Mouse (Mus musculus) heart, postnatal 36 days (tissue): Measurements from ENCODE around the gene Pex6. TPM values are rescaled to one million over a fixed set of nuclear protein-coding genes. Genes with fewer than 3 reads are reported as not detected.

ENCODE experiments used
- DNase-seq, 2 experiments: peaks; one replicate each; pipeline ENCODE4 v3.0.0; 2021 to 2022
- intact Hi-C: fragments of 180-260 bp; cut with DNase I; formaldehyde crosslinking; loops from one replicate; pipeline ENCODE4 v1.15.1; 2025
- total RNA-seq, 2 experiments: library from RNA; stranded (reverse); gene quantifications; 2 replicates each; pipeline ENCODE4 v1.2.3; 2021

Pex6 gene
- 10 to 100 TPM; 31.8 to 32.3 TPM for total RNA-seq

DNA sequence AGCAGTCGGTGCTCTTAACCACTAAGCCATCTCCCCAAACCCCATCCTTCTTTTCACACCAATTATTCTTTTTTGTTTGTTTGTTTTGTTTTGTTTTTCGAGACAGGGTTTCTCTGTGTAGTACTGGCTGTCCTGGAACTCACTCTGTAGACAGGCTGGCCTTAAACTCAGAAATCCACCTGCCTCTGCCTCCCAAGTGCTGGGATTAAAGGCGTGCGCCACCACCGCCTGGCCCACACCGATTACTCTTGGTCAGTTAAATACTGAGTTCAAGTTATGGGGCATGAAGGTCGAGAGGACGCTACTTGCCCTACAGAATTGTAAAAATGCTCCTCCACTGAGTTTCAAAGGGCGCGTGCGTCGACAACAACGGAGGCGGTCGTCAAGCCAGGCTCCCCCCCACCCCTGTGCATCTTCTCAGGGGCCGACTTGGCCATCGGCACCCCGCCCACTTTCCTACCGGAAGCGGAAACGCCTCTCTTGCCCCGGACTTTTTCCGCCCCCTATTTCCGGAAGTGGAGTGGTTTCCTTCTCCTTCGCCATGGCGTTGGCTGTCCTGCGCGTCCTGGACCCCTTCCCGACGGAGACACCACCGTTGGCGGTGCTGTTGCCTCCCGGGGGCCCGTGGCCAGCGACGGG, at the start of gene Pex6:
Gene Pex6, plus strand, starts transcription at position 505 of the 639 bp plus-strand sequence.
- intact Hi-C loops, result loop anchor here (5.0 kb wide), 1 partner anchor 159 kb away; no protein-coding TSS in a partner anchor

DNA sequence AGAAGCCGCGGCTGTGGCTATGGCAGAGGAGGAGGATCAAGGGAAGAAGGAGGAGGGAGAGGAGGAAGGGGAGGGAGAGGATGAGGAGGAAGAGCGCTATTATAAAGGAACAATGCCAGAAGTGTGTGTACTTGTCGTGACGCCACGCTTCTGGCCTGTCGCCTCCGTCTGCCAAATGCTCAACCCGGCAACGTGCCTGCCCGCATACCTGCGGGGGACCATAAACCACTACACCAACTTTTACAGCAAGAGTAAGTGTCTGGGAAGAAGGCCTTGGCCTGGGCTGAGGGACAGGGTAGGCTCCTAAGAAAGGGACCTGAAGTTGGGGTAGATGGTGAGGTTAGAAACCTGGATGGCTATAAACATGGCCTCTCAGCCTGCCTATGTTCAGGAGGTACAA, 49.3 kb upstream of the Pex6 start:
- intact Hi-C loops, result no loop called here
- no peak for DNase-seq

More for the DNA sequence above, at the start of gene Pex6:
- peak; percentile 92 to 93 for DNase-seq

DNA sequence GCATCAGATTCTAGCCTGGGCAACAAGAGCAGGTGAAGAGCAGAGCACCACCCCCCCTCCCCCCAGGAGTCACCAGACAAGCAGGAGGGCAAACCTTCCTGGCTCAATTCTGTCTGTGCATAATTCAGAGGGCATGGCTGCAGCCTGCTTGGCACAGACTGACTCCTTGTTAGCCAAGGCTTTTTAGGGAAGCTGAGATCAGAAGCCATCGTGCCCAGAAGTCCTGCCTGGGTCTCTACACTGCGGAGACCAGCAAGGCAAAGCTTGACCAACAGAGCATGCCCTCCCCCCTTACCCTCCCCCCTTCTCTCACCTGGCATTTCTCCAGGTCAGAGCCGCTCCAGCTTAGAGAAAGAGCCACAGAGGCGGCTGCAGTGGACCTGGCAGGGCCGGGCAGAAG, 48.5 kb upstream of the Pex6 start:
- DNase-seq, result peak in 1 of 2 experiments; percentile 16
- intact Hi-C loops, result no loop called here

DNA sequence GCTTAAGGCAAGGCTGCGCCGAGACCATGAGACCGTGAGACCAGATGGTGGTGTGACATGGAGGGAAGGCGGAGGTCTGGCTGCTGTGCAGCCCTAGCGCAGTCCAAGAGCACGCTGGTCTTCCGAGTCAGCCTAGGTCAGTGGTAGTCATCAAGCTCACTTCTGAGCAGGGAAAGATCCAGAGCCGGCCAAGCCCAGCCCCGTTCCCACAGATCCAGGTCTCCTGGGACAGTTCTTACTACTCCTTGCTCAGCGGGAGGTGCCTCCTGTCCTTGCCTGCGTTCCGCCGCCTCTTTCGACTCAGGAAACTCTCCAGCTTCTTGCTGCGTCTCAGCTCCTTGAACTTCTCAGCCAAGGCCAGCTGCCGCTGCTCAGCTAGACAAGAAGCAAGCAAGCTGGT, 43.6 kb upstream of the Pex6 start:
- DNase-seq, result peak; percentile 26 to 31
- intact Hi-C loops, result no loop called here

DNA sequence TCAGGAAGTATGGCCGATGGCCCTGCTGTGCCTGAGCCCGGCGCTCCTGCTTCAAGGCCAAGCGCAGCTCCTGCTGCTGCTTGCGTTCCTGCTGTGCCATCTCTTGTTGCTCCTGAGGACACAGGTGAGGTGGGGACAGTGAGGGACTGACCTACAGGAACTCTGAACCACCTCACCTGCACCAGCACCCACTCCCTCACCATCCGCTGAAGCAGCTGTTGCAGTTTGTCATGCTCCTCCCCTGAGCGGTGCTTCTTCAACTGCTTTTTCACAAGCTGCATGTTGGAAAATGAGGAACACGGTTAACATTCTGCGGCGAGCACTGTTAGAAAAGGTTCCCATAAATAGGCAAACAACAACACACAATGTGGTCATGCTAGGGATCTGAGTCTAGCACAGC, 41.4 kb upstream of the Pex6 start:
- intact Hi-C loops, result no loop called here

DNA sequence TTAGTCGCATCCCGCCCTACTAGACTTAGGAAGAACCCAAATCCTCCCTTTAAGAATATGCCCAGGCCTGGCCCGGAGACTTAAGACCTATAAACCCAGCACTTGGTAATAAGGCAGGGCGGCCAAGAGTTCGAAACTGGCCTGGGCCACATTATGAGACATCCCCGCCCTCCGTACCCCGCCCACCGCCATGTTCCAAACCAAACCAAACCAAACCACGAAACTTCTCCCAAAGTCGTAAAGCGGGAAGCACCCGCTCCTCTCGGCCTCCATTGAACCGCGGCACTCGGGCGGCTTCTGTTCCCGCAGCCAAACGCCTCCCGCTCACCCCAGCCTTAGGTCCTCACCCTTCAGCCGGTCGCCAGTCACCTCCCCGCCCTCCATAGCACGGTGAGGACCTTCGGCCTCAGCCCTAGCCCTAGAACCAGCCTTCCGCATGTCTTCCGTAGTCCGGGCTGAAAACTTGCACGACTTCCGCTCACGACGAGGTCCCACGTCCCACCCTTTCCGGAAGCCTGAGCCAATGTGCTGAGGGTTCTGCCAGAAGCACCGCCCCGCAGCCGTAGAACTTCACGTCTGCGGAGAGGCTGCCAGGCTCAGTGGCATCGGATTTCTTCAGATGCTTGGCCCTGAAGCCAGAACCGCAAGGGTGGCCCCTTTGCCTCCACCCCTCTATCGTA, 37.3 kb upstream of the Pex6 start, which contains the start of gene Rrp36:
Gene Rrp36, minus strand, starts transcription at position 503 of the 680 bp plus-strand sequence.
- intact Hi-C loops, result loop anchor here (2.0 kb wide), 1 partner anchor 23 kb away; the partner anchor contains the start of gene Cul7
- DNase-seq, result peak; percentile 92

More for the DNA sequence above, 41.4 kb upstream of the Pex6 start:
- no peak for DNase-seq

DNA sequence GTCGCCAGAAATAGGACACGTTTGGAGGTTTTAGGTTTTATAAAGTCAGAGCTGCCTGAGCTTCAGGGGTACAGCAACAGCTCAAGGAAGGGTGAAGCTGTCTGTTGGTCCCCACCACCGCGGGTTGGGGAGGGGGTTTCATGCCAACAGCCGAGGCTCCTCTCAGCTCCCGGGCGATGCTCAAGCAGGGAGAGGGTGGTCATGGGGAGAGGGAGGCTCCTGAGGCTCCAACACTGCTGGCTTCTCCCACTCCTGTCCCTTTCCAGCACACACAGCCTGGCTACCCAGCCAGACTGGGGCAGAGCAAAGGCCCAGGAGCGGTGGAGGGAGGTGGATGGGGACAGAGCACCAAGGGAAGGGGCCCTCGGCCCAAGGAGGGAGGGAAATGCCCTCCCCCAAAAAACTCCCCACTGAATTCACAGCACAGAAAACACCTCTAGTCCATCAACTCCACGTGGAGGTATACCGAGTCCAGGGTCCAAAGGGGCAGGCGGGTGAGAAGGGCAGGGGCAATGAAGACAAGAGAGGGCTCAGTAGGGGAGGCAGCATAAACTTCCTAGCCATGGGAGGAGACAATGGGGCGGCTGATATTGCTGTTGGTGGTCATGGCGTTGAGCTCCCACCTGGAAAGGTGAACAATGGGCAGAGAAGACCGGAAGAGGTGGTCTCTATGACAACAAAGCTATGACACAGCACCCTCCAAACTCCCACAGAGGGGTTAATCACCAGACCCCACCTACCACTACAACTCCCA, 36.6 kb upstream of the Pex6 start:
- no peak for DNase-seq
- intact Hi-C loops, result loop anchor here (2.0 kb wide), 1 partner anchor 24 kb away; the partner anchor contains the start of gene Cul7

DNA sequence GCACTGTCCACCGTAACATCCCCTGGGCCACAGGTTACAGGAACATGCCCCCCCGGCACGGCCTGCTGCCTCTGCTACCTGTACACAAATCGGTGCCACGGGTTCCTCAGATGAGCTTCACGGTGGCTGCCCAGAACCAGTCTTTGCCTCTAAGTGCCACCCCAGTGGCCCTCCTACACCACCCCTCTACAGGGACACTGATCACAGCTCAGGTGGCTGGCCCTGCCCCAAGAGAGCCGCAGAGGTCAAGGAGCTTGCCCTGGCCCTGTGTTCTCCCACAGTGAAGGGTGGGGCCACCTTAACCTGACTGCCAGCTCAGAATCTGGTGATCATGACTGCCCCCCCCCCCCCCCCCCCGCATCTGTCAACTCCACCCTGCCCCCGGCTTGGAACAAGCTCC, 32.8 kb upstream of the Pex6 start, which contains the start of gene Mea1:
Gene Mea1, plus strand, starts transcription at position 378 of the 400 bp plus-strand sequence.
- intact Hi-C loops, result no loop called here
- peak in 1 of 2 experiments; percentile 42 for DNase-seq

DNA sequence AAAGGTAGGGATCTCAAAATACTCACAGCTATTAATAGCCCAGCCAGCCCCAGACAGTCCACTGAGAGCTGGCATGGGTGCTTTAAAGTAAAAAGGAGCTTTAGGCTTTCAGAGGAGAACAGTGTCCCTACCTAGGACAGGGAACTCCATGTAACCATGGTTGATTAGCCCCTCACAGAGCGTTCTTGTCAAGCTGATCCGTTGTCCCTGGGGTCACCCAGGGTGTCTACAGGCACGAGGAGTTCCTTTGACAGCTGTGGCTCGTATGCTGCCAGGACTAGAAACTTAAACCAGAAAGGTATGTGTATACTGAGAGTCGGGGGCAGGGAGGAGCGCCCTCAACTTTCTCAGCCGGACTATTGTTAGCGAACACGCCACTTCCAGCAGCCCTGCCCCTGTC, 32.4 kb upstream of the Pex6 start:
- intact Hi-C loops, result no loop called here
- DNase-seq, result peak in 1 of 2 experiments; percentile 34

DNA sequence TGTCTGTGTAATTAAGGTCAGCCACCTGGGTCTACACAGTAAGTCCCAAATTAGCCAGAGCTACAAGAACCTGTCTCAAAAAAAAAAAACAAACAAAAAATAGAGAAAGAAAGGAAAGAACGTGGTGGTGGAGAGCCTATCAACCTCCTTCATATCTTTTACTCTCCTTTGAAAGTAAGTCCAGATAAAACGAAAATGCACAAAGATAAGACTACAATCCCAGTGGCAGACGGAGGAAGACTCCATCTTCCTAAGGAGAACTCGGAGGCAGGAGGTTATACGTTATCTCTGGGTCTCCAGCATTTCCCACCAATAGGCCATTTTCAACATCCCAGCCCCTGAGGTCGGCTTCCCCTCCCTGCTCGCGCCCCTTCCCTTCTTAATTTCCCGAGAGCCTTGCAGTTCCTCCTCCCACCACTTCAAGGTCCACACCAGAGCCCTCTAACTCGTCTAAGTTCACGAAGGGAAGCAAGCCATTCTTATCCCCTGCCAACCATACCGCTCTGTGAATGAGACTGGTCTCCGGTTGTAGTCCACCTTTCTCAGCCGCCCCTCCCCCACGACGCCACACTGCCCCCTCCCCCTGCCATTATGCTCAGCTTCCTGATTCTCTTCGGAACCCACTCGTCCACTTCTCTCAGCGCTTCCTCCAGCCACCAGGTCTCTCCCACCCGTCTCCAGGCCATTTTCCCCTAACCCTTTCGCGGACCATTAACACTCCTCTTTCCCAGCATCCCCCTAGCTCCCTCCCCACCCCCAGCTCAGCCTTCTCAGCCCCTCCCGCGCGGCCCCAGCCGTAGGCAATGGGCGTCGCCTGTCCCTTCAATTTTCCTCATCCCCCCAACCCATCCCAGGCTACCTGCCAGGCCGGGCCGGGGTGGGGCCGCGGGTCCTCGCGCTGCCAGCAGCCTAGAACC, 31.2 kb upstream of the Pex6 start:
- intact Hi-C loops, result loop anchor here (2.0 to 10.0 kb wide), 3 partner anchors 31 to 325 kb away; no protein-coding TSS in a partner anchor
- DNase-seq, result peak in 1 of 2 experiments; percentile 57

DNA sequence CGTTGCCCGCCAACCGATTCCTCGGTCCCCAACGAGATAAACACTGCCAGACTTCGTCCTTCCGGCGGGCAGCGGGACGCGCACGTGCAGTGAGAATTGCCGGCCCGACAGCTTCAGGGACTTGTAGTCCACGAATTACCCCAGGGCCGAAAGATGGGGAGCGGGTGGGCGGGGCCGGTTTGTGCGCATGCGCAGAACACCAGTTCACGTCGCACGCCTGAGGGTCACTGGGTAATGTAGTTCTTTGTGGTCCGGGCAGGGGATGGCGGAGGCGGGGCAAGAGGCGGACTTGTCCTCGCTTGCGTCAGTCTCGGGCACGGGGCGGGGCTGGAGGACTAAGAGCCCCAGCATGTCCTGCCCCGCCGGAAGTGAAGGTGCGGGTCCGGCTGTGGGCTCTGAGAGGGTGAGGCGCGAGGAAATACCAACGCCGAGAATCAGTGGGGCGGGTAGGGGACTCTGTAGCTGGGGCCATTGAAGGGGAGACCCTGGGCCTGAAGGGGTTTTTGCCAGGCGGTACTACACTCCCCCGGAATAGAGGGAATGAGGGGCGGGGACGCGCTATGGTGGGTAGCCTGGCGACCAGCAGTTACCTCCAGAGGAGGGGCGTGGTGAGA, 30.4 kb upstream of the Pex6 start, which contains the start of gene Klhdc3:
Gene Klhdc3, minus strand, starts transcription at position 155 of the 614 bp plus-strand sequence.
- intact Hi-C loops, result loop anchor here (2.0 to 10.0 kb wide), 3 partner anchors 32 to 324 kb away; no protein-coding TSS in a partner anchor
- DNase-seq, result peak; percentile 94 to 95

DNA sequence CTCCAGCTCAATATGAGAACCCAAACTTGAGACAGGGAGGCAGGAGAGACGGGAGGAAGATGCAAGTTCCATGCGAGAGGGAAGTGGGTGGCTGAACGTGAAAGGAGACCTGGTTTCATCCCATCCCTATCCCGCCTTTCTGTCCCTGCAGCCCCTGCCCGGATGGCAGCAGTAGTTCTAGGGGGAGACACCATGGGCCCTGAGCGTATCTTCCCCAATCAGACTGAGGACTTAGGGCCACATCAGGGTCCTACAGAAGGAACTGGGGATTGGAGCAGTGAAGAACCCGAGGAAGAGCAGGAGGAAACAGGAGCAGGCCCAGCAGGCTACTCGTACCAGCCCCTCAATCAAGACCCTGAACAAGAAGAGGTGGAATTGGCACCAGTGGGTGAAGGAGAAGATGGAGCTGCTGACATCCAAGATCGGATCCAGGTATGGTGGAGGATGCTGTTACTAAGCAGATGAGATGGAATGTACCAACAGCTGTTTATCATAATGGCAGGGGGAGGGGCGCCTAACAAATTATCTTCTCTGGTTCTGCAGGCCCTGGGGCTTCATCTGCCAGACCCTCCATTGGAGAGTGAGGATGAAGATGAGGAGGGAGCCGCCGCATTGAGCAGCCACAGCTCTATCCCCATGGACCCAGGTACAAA, 29.7 kb upstream of the Pex6 start:
- intact Hi-C loops, result loop anchor here (2.0 to 10.0 kb wide), 3 partner anchors 31 to 323 kb away; no protein-coding TSS in a partner anchor
- no peak for DNase-seq

DNA sequence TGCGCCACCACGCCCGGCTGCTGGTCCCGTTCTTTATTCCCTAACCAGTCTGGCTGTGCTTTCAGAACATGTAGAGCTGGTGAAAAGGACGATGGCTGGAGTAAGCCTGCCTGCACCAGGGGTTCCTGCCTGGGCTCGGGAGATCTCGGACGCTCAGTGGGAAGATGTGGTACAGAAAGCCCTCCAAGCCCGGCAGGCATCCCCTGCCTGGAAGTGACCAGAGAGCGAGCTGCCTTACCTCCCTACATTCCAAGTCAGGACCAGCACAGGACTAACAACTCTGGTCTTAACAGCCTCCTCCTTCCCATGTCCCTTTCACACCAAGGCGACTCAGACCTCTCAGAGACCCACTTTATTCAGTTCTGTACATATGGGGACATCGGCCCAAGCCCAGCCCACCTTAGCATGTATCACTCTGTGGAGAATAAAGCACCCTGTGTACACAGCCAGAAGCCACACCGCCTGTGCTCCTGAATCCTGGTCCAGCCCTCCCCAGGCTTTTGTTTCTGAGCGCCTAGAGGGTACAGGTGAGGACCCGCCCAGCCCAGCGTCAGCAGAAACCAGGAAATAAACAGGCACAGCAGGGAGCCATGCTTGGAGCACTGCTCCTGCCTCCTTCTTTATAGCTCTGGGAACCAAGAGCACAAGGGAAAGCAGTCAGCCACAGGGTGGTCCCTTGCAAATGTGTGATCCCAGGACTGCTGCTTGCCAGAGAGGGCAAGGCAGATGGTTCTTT, 28.4 kb upstream of the Pex6 start:
- intact Hi-C loops, result loop anchor here (10.0 kb wide), 1 partner anchor 322 kb away; no protein-coding TSS in a partner anchor

DNA sequence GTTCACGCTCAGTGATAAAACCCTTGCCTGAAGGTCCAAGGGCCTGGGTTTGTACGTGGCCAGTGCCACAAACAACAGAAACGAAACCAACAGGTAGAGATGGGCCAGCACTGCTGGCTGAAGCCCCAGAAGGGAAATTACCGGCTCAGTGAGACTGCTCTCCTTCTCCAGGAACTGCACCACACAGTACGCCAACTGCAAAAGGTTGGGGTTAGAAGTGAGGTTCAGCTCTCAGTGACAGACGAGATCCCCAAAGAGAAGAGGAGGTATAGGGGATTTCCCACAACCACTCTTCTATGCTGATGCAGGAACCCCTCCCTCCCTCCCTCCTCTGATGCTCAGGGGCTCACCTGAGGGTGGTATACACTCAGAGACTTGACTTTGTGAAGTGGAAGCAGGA, 25.4 kb upstream of the Pex6 start:
- DNase-seq, result no peak
- intact Hi-C loops, result loop anchor here (10.0 kb wide), 1 partner anchor 319 kb away; no protein-coding TSS in a partner anchor

More for the DNA sequence above, 28.4 kb upstream of the Pex6 start:
- DNase-seq, result no peak

DNA sequence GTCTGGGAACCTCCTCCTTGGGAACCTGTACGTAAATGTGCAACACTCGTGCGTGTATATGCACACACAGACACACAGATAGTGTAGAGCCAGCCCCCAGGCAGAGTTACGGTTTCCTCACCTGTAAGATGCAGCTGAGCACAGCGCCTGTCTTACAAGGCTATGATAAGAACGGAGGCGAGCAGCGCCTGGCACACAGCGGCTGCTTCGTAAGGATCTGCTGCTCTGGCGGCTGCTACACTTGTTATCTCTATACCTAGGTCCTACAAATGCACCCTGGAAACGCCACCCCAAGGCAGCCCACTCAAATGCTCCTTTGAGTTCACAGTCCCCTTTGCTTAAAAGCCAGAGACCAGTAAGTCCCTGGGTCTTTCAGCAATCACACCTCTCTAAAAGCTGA, 20.6 kb upstream of the Pex6 start:
- intact Hi-C loops, result no loop called here
- DNase-seq, result no peak

DNA sequence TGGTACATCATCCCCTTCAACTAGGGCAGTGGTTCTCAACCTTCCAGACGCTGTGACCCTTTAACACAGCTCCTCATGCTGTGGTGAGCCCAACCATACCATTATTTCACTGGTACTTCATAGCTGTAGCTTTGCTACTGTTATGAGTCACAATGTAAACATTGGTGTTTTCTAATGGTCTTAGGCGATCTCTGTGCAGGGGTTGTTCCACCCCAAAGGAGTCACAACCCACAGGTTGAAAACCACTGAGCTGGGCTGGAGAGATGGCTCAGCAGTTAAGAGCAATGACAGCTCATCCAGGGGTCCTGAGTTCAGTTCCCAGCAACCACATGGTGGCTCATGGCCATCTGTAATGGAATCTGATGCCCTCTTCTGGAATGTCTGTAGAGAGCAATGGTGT, 19.9 kb upstream of the Pex6 start:
- intact Hi-C loops, result no loop called here
- DNase-seq, result no peak

DNA sequence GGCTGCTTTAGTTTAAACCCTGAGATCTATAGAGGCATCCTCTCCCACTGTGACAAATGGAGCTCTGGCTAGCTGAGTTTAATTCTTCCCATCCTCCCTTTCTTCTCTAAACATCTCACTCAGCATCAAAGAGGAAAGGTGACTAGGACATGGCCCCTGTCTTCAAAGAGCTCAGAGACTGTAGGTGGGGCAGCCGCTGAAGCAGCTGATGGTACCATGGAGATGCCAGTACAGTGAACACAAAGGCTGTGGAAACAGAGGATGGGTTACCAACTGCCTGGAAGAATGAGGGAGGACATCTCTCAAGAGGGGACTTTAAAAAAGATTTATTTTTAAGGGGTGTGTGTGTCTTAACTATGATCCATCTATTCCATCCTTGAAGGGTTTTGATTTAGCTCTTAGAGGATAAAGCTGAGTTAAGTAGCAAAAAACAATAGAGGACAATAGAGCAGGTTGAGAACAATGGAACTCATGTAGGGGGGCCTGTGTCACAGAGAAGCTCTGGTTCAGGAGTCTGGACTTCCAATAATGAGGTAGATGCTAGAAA, 16.7 kb upstream of the Pex6 start:
- no peak for DNase-seq

DNA sequence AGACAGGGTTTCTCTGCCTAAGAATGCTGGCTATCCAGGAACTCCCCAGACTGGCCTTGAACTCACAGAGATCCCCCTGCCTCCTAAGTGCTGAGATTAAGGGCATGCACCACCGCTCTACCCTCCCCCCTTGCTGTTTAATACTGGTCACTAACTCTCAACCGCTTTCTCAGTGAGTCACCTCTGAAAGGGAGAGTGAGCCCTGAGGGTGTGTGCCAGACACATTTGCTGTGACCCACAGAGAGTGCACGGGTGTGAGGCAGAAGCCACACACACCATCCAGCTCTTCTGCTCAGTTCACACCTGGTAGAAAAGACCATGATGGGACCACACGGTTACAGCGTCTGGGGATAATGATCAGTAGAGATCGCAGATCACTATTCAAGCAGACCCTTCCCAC, 12.7 kb upstream of the Pex6 start:
- intact Hi-C loops, result no loop called here
- no peak for DNase-seq

More for the DNA sequence above, 16.7 kb upstream of the Pex6 start:
- intact Hi-C loops, result no loop called here
